Mouse (Mus musculus) macrophage (primary cell): ENCODE results near the gene Rbm4b. TPM values are rescaled to one million over a fixed set of nuclear protein-coding genes. Genes with fewer than 3 reads are reported as not detected.
"Not testable (repeated sequence)": the region's sequence is repeated elsewhere in the genome, so short reads cannot be mapped to it uniquely, and the experiment has no call there.

Experiments used
- H3K27ac ChIP-seq: fragments of 350-480 bp; formaldehyde crosslinking; 2 replicates; pipeline ENCODE4 v1.9.0; 2021
- H3K36me3 ChIP-seq: fragments of 350-480 bp; formaldehyde crosslinking; 2 replicates; pipeline ENCODE4 v1.9.0; 2021; ENCODE audit errors: inconsistent target
- H3K4me3 ChIP-seq: fragments of 350-480 bp; formaldehyde crosslinking; 2 replicates; pipeline ENCODE4 v1.9.0; 2021; ENCODE audit errors: inconsistent target
- H3K79me2 ChIP-seq: fragments of 350-480 bp; formaldehyde crosslinking; 2 replicates; pipeline ENCODE4 v1.9.0; 2021; ENCODE audit errors: inconsistent target
- WGBS: methylation state at CpG from one replicate; pipeline ENCODE4 v1.1.7; 2026; ENCODE audit warnings: inconsistent platforms; ENCODE audit not compliant: missing documents; 5-methylcytosine and 5-hydroxymethylcytosine counted together
- polyA plus RNA-seq: library from polyadenylated mRNA; stranded (reverse); fragments of 250-400 nt; gene quantifications from 3 replicates; pipeline ENCODE4 v1.2.4, GENCODE M21; 2018; ENCODE audit warnings: inconsistent platforms

Rbm4b gene
- polyA plus RNA-seq, 1 experiment from 2014 or later: 5.4 TPM

- Histone ChIP-seq H3K36me3 (no peaks in the 10 kb centered on the region), H3K27ac (peak overlapping the region; percentile 75), H3K79me2 (peaks cover 57% of the 10 kb centered on the region), H3K4me3 (peak overlapping the region; percentile 95)
- WGBS: under 1% methylated on average over 14 of the region's 14 CpGs
These were observed 54.0 kb downstream of the Rbm4b start for GRCm38 (mm10) chr19:4810309-4810708.

GRCm38 (mm10) chr19:4810746-4811062 lies 54.4 kb downstream of the Rbm4b start:
- WGBS: 1% methylated on average over 17 of the region's 17 CpGs
- no peaks in the 10 kb centered on the region for H3K36me3 ChIP-seq
- H3K79me2 ChIP-seq: peaks cover 53% of the 10 kb centered on the region
- peak overlapping the region; percentile 75 for H3K27ac ChIP-seq
- H3K4me3 ChIP-seq: peak overlapping the region; percentile 95

DNA sequence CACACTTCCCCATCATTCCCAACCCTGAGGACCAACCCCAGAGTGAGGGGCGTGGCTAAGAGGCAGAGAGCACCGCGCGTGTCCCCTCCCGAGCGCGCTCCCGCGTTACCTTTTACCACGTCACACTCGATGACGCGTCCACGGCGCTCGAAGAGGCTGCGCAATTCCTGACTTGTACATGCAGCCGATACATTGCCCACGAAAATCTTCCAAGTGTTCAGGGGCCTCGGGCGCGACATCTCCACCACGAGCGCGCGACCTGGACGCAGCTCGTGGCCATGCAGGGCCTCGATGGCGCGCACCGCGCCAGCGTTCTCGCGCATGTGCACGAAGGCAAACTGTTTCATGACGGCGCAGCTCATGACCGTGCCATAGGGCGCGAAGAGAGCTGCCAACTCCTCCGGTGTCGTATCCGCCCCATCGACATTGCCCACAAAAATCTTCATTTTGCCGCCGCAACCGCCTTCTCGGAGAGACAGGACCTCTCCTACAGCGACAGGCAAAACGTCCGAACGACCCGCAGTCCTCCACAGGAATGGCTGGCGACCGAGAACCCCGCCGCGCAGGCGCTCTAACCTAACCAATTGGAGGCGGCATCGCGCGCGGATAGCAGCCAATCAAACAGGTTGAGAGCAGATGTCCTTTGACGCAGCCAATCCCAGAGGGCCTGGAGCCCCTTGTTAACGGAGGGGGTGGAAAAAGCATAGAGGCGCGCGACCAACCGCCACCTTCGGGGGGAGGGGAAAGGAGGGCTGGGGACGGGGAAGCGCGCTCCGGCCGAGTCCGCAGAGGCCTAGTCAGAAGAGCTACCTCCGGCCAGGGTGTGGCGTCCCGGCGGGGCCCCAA lies 55.0 kb downstream of the Rbm4b start, which contains the start of the genes Gm21992 and Rbm14:
Gene Gm21992, minus strand, starts transcription at position 550 of the 846 bp plus-strand sequence.
Gene Rbm14, minus strand, starts transcription at position 572 of the 846 bp plus-strand sequence.
- under 1% methylated on average over 83 of the region's 83 CpGs for WGBS

DNA sequence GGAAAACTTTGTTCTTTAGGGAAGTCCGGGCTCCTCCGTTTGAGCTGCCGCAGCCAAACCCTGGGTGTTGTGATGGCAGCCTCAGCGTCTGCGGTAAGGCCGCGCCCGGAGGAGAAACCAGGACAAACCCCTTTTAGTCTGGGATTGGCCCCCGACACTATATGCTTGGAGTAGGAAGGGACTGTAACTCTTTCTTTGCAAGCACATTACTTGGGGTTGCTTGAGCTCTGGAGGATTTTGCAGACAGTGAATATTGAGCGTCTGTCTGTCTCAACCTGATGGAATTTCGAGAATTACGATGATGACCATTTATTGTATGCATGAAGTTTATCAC lies 55.6 kb downstream of the Rbm4b start:
- peak overlapping the region; percentile 70 for H3K27ac ChIP-seq
- H3K4me3 ChIP-seq: peak overlapping the region; percentile 95
- 1% methylated on average over 12 of the region's 12 CpGs for WGBS
- no peaks in the 10 kb centered on the region for H3K36me3 ChIP-seq
- H3K79me2 ChIP-seq: peaks cover 41% of the 10 kb centered on the region

More for the DNA sequence above, 55.0 kb downstream of the Rbm4b start, which contains the start of the genes Gm21992 and Rbm14:
- Histone ChIP-seq H3K27ac (peak within 1 kb of the TSS; percentile 75), H3K4me3 (peak within 1 kb of the TSS; percentile 95), H3K79me2 (peaks cover 47% of the 10 kb centered on the region), H3K36me3 (no peaks in the 10 kb centered on the region)

- H3K4me3 ChIP-seq: peak overlapping the region; percentile 95
- WGBS: 73% methylated on average over 8 of the region's 8 CpGs
These were observed 56.1 kb downstream of the Rbm4b start for GRCm38 (mm10) chr19:4812334-4812949.

GRCm38 (mm10) chr19:4813015-4813414 lies 56.7 kb downstream of the Rbm4b start:
- H3K4me3 ChIP-seq: no peak overlapping the region
- WGBS: 93% methylated on average over 5 of the region's 6 CpGs
- H3K79me2 ChIP-seq: peaks cover 30% of the 10 kb centered on the region
- no peaks in the 10 kb centered on the region for H3K36me3 ChIP-seq
- H3K27ac ChIP-seq: no peak overlapping the region

More at GRCm38 (mm10) chr19:4812334-4812949, 56.1 kb downstream of the Rbm4b start:
- Histone ChIP-seq H3K27ac (peak overlapping the region; percentile 70), H3K79me2 (peaks cover 36% of the 10 kb centered on the region)
- not testable (repeated sequence) for H3K36me3 ChIP-seq

Other genes with a start within 250 kb of the Rbm4b start
- gene Pcx, start 246.0 kb upstream of the Rbm4b start, polyA plus RNA-seq: 0.35 to 0.94 TPM (median 0.49 TPM) in 3 replicates
- 0.61 to 2.0 TPM (median 1.0 TPM) in 3 replicates for gene Lrfn4, start 140.8 kb upstream of the Rbm4b start, polyA plus RNA-seq
- 11.3 to 29.4 TPM (median 20.2 TPM) in 3 replicates for gene Rce1, start 130.9 kb upstream of the Rbm4b start, polyA plus RNA-seq
- gene Gm960, start 57.8 kb upstream of the Rbm4b start, polyA plus RNA-seq: not detected in 3 replicates
- 0.05 to 0.11 TPM (median 0.10 TPM) in 3 replicates for gene Sptbn2, start 45.3 kb upstream of the Rbm4b start, polyA plus RNA-seq
- 12.7 to 21.9 TPM (median 16.4 TPM) in 3 replicates for gene Rbm4, start 37.4 kb downstream of the Rbm4b start, polyA plus RNA-seq
- gene Gm21992, start 55.1 kb downstream of the Rbm4b start, polyA plus RNA-seq: 1.3 to 5.1 TPM (median 3.4 TPM) in 3 replicates
- gene Rbm14, start 55.1 kb downstream of the Rbm4b start, polyA plus RNA-seq: 10.2 to 18.9 TPM (median 15.8 TPM) in 3 replicates
- 17.8 to 37.0 TPM (median 27.6 TPM) in 3 replicates for gene Ccs, start 82.8 kb downstream of the Rbm4b start, polyA plus RNA-seq
- 0.07 to 0.10 TPM in 2 of 3 replicates, not detected in the other for gene Ccdc87, start 82.9 kb downstream of the Rbm4b start, polyA plus RNA-seq
- 5.4 to 22.4 TPM (median 9.6 TPM) in 3 replicates for gene Ctsf, start 98.6 kb downstream of the Rbm4b start, polyA plus RNA-seq
- not detected in 3 replicates for gene Actn3, start 121.4 kb downstream of the Rbm4b start, polyA plus RNA-seq
- 13.7 to 17.2 TPM (median 17.1 TPM) in 3 replicates for gene Zdhhc24, start 122.2 kb downstream of the Rbm4b start, polyA plus RNA-seq
- gene Bbs1, start 150.1 kb downstream of the Rbm4b start, polyA plus RNA-seq: 0.58 to 1.1 TPM (median 1.0 TPM) in 3 replicates
- 28.6 to 57.3 TPM (median 47.9 TPM) in 3 replicates for gene Dpp3, start 171.8 kb downstream of the Rbm4b start, polyA plus RNA-seq
- 0.82 to 2.1 TPM (median 1.7 TPM) in 3 replicates for gene Peli3, start 186.6 kb downstream of the Rbm4b start, polyA plus RNA-seq
- 30.6 to 71.3 TPM (median 40.0 TPM) in 3 replicates for gene Mrpl11, start 205.7 kb downstream of the Rbm4b start, polyA plus RNA-seq
- 0.11 to 0.41 TPM (median 0.32 TPM) in 3 replicates for gene Npas4, start 233.8 kb downstream of the Rbm4b start, polyA plus RNA-seq